7 mouse cellular contexts compared by ENCODE assay signal in genomic region chr6:135400306-135400705, GRCm38 (mm10).
DNase-seq lines count a peak whose midpoint lies in the region.

No protein-coding gene starts in this region.

- peak; percentile 75 to 78 for DNase-seq in B cell, adult 2 months
- DNase-seq in CD8-positive naive resting alpha-beta T cell, adult 2 months (ENCODE audit: low read depth in 2 of 2, low spot score in 2 of 2) = peak; percentile 46 to 64
- DNase-seq in c-Kit-positive CD71-positive TER-119-negative erythroid progenitor cells, embryonic 14.5 days (ENCODE audit: low read depth) = peak; percentile 56
- DNase-seq in frontal cortex, postnatal 25 days (ENCODE audit: low spot score in 2 of 2) = peak; percentile 48 to 65
- peak; percentile 58 to 90 for DNase-seq in kidney, postnatal 25 days
- DNase-seq in lung, adult 18-20 months = peak; percentile 51 to 73
- peak; percentile 47 for DNase-seq in right cerebral cortex, postnatal 25 days

Comparison
In these comparisons a context has a peak if more than half of its experiments do, and no peak if none do; other contexts are left out.
1. Peak in every context shown above with its lines: DNase-seq.